Mouse (Mus musculus): ENCODE measurements around the gene Gkap1.

DNA sequence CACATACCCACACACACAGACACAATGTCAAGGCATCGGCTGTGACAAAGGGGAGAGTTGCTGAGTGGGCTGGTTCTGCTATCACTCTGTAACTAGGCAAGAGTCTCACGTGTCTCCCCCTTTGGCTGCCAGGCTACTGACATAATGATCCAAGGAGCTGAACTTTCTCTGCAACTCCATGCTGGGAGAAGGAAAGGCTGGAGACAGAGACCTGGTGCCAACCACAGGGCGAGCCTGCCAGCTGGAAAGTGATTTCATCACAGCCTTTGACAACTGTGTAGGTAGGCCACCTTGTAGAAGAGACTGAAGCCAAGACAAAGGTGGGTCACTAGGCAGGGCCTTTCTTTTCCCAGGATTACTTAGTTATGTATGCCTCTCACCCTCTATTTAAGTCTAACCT is 78.3 kb downstream of the Gkap1 start:
- no peak for TF ChIP-seq CTCF (IDR thresholded peaks at IDR 0.05)
- TF ChIP-seq EP300 (IDR thresholded peaks at IDR 0.05), result no peak

Data from lung, postnatal 0 days (tissue).